8 mouse cellular contexts compared by ENCODE assay signal in the genomic region with DNA sequence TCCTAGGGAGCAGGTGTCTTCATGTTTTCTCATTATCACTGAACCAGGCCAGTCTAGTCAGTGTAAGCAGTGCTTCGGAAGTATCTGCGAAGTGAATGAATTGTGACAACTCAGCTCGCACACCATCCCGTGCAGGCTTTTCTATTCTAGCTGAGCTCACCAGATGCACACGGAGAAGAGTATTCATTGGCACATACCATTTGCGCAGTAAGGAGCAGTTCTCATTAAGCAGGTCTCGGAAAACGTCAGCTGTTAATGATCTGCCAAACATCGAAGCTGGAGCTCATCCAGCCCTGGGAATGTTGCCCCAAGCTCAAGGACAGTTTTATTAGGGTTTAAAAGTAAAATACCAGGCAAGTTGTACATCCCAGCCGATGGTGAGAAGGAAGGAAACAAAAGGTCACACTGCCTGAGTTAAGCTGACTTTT. TPM values are rescaled to one million over a fixed set of nuclear protein-coding genes. Genes with fewer than 3 reads are reported as not detected.
DNase-seq lines count a peak whose midpoint lies in the region; ATAC-seq and TF ChIP-seq lines count a peak whose summit lies in the region.

No protein-coding gene starts in this region.

- H3K27ac ChIP-seq in embryonic facial prominence, embryonic 13.5 days: 0 out of 2 replicates have a peak overlapping the region, but pooled peaks have one; percentile 34
- no peak overlapping the region for H3K27ac ChIP-seq in embryonic facial prominence, embryonic 10.5 days (replicated peaks)
- H3K27ac ChIP-seq in liver, postnatal 0 days (ENCODE audit: low read depth): peak overlapping the region; percentile 34

- no peak for ATAC-seq in embryonic facial prominence, embryonic 13.5 days (ENCODE audit: insufficient number of reproducible peaks, insufficient read depth, low FRiP score, low TSS enrichment, low read depth)
- ATAC-seq in liver, postnatal 0 days: peak; percentile 75

- no peaks in the 10 kb centered on the region for H3K27me3 ChIP-seq in embryonic facial prominence, embryonic 13.5 days
- H3K27me3 ChIP-seq in embryonic facial prominence, embryonic 10.5 days (replicated peaks; ENCODE audit: low read depth, poor library complexity, severe bottlenecking): no peaks in the 10 kb centered on the region
- no peaks in the 10 kb centered on the region for H3K27me3 ChIP-seq in liver, postnatal 0 days (ENCODE audit: insufficient read depth, low read length)

- WGBS in embryonic facial prominence, embryonic 13.5 days: 74% methylated on average over 10 of the region's 10 CpGs
- WGBS in embryonic facial prominence, embryonic 10.5 days: 86% methylated on average over 10 of the region's 10 CpGs
- WGBS in liver, postnatal 0 days (ENCODE audit: insufficient replicate concordance): 57% methylated on average over 10 of the region's 10 CpGs

- H3K4me1 ChIP-seq in embryonic facial prominence, embryonic 13.5 days: peaks cover 25% of the 10 kb centered on the region
- H3K4me1 ChIP-seq in embryonic facial prominence, embryonic 10.5 days: peaks cover 31% of the 10 kb centered on the region
- H3K4me1 ChIP-seq in liver, postnatal 0 days (ENCODE audit: insufficient read depth): peaks cover 13% of the 10 kb centered on the region

- H3K36me3 ChIP-seq in embryonic facial prominence, embryonic 13.5 days: peaks cover 46% of the 10 kb centered on the region
- peaks cover 55% of the 10 kb centered on the region for H3K36me3 ChIP-seq in embryonic facial prominence, embryonic 10.5 days (replicated peaks)
- H3K36me3 ChIP-seq in liver, postnatal 0 days (replicated peaks; ENCODE audit: insufficient read depth, low read length): peaks cover 11% of the 10 kb centered on the region; the same call in 1 of the 2 replicates

- no peaks in the 10 kb centered on the region for H3K9me3 ChIP-seq in embryonic facial prominence, embryonic 13.5 days
- no peaks in the 10 kb centered on the region for H3K9me3 ChIP-seq in embryonic facial prominence, embryonic 10.5 days
- H3K9me3 ChIP-seq in liver, postnatal 0 days (ENCODE audit: low read length): no peaks in the 10 kb centered on the region

- TF ChIP-seq CTCF in liver, postnatal 0 days (IDR thresholded peaks at IDR 0.05; ENCODE audit: low read depth): no peak

- H3K4me2 ChIP-seq in embryonic facial prominence, embryonic 13.5 days: no peak overlapping the region
- H3K4me2 ChIP-seq in liver, postnatal 0 days (ENCODE audit: low read depth, low read length): no peak overlapping the region

- no peak overlapping the region for H3K9ac ChIP-seq in embryonic facial prominence, embryonic 13.5 days
- no peak overlapping the region for H3K9ac ChIP-seq in liver, postnatal 0 days (replicated peaks)

- H3K4me3 ChIP-seq in embryonic facial prominence, embryonic 13.5 days: no peak overlapping the region
- no peak overlapping the region for H3K4me3 ChIP-seq in embryonic facial prominence, embryonic 10.5 days
- no peak overlapping the region for H3K4me3 ChIP-seq in liver, postnatal 0 days (ENCODE audit: low read depth, low read length)

- no peak for TF ChIP-seq EP300 in liver, postnatal 0 days (IDR thresholded peaks at IDR 0.05; ENCODE audit: low read depth)

- no peak for DNase-seq in embryonic facial prominence, embryonic 10.5 days (ENCODE audit: low spot score)
- peak; percentile 64 for DNase-seq in ovary, adult 18-20 months (ENCODE audit: low spot score)
- no peak for DNase-seq in ovary, postnatal 10 days (ENCODE audit: low spot score)
- DNase-seq in kidney, postnatal 10 days: peak; percentile 74
- DNase-seq in liver, postnatal 0 days: peak; percentile 70
- DNase-seq in B cell, adult 2 months: no peak
- DNase-seq in retina, postnatal 1 day: no peak

RNA-seq across cellular contexts. Expression of gene Itgae, which starts 5.6 kb away (rescaled TPM):
- 0.22 and 0.32 TPM in 2 replicates for polyA plus RNA-seq in embryonic facial prominence, embryonic 13.5 days (2015; fragmentation: Nextera tagmentation; extraction: Ambion mirVana)
- polyA plus RNA-seq in embryonic facial prominence, embryonic 10.5 days (2016; fragmentation: Nextera tagmentation; extraction: Ambion mirVana): 0.45 and 0.52 TPM in 2 replicates
- 0.24 and 0.33 TPM in 2 replicates for polyA plus RNA-seq in liver, postnatal 0 days (2015; fragmentation: Nextera tagmentation; extraction: Ambion mirVana)

RNA-seq across cellular contexts. Expression of gene Ncbp3, which starts 37.2 kb away (rescaled TPM):
- 14.4 and 14.5 TPM in 2 replicates for polyA plus RNA-seq in embryonic facial prominence, embryonic 13.5 days (2015; fragmentation: Nextera tagmentation; extraction: Ambion mirVana)
- polyA plus RNA-seq in embryonic facial prominence, embryonic 10.5 days (2016; fragmentation: Nextera tagmentation; extraction: Ambion mirVana): 13.7 and 13.8 TPM in 2 replicates
- 2.7 TPM in 2 replicates for polyA plus RNA-seq in liver, postnatal 0 days (2015; fragmentation: Nextera tagmentation; extraction: Ambion mirVana)

RNA-seq across cellular contexts. Expression of gene Haspin, which starts 53.3 kb away (rescaled TPM):
- 14.6 and 16.2 TPM in 2 replicates for polyA plus RNA-seq in embryonic facial prominence, embryonic 13.5 days (2015; fragmentation: Nextera tagmentation; extraction: Ambion mirVana)
- 25.0 and 26.3 TPM in 2 replicates for polyA plus RNA-seq in embryonic facial prominence, embryonic 10.5 days (2016; fragmentation: Nextera tagmentation; extraction: Ambion mirVana)
- polyA plus RNA-seq in liver, postnatal 0 days (2015; fragmentation: Nextera tagmentation; extraction: Ambion mirVana): 4.6 and 5.3 TPM in 2 replicates

Comparison
In these comparisons a context has a peak if more than half of its experiments do, and no peak if none do; other contexts are left out.
1. DNase-seq: peak in ovary, adult 18-20 months (single experiment), kidney, postnatal 10 days (single experiment) and liver, postnatal 0 days (single experiment); none in embryonic facial prominence, embryonic 10.5 days (single experiment), ovary, postnatal 10 days (single experiment), B cell, adult 2 months (0 of 2) and retina, postnatal 1 day (single experiment).